Mouse (Mus musculus) MEL (cell line): ENCODE data around the gene Lmntd1.

Experiments used
- ELF1 ChIP-seq: IDR thresholded peaks from 2 replicates; pipeline ENCODE4 v1.6.1; 2014; ENCODE audit warnings: low read depth, mild to moderate bottlenecking, inconsistent platforms, low read length, improper control_type of control experiment, moderate library complexity
- EP300 ChIP-seq, 2 experiments: IDR thresholded peaks; 2 replicates each; pipeline ENCODE4 v1.6.1; 2011; ENCODE audit warnings: improper control_type of control experiment in 2 of 2, low read length in 2 of 2, low read depth in 1 of 2, mild to moderate bottlenecking in 1 of 2
- MAX ChIP-seq: IDR thresholded peaks from 2 replicates; pipeline ENCODE4 v1.6.1; 2011; ENCODE audit warnings: low read length, improper control_type of control experiment
- MEF2A ChIP-seq: IDR thresholded peaks from 2 replicates; pipeline ENCODE4 v1.6.1; 2014; ENCODE audit warnings: low read depth, mild to moderate bottlenecking, inconsistent platforms, low read length, improper control_type of control experiment; ENCODE audit not compliant: poor library complexity, insufficient replicate concordance, severe bottlenecking; ENCODE audit errors: extremely low read depth
- POLR2A ChIP-seq, 2 experiments: IDR thresholded peaks; 2 replicates each; pipeline ENCODE4 v1.6.1; 2011 to 2012; ENCODE audit warnings: low read length in 2 of 2, mild to moderate bottlenecking in 2 of 2, control low read depth in 1 of 2, improper control_type of control experiment in 1 of 2, low read depth in 1 of 2, moderate library complexity in 1 of 2; ENCODE audit not compliant: control insufficient read depth in 1 of 2, insufficient read depth in 1 of 2, poor library complexity in 1 of 2
- RCOR1 ChIP-seq: IDR thresholded peaks from 2 replicates; pipeline ENCODE4 v1.6.1; 2012; ENCODE audit warnings: low read depth, mild to moderate bottlenecking, inconsistent platforms, low read length, improper control_type of control experiment
- SIN3A ChIP-seq: IDR thresholded peaks from 2 replicates; pipeline ENCODE4 v1.6.1; 2012; ENCODE audit warnings: low read length, improper control_type of control experiment, inconsistent platforms
- TAL1 ChIP-seq: IDR thresholded peaks from 2 replicates; pipeline ENCODE4 v1.6.1; 2012; ENCODE audit warnings: mild to moderate bottlenecking, inconsistent platforms, low read length, moderate library complexity, mixed read lengths
- TCF12 ChIP-seq: IDR thresholded peaks from 2 replicates; pipeline ENCODE4 v1.6.1; 2014; ENCODE audit warnings: low read depth, mild to moderate bottlenecking, inconsistent platforms, low read length, improper control_type of control experiment, moderate library complexity
- USF1 ChIP-seq: IDR thresholded peaks from 2 replicates; pipeline ENCODE4 v1.6.1; 2014; ENCODE audit warnings: low read depth, mild to moderate bottlenecking, inconsistent platforms, low read length, improper control_type of control experiment, moderate library complexity
- ZC3H11A ChIP-seq: IDR thresholded peaks from 2 replicates; pipeline ENCODE4 v1.6.1; 2012; ENCODE audit warnings: low read depth, mild to moderate bottlenecking, inconsistent platforms, low read length, improper control_type of control experiment

DNA sequence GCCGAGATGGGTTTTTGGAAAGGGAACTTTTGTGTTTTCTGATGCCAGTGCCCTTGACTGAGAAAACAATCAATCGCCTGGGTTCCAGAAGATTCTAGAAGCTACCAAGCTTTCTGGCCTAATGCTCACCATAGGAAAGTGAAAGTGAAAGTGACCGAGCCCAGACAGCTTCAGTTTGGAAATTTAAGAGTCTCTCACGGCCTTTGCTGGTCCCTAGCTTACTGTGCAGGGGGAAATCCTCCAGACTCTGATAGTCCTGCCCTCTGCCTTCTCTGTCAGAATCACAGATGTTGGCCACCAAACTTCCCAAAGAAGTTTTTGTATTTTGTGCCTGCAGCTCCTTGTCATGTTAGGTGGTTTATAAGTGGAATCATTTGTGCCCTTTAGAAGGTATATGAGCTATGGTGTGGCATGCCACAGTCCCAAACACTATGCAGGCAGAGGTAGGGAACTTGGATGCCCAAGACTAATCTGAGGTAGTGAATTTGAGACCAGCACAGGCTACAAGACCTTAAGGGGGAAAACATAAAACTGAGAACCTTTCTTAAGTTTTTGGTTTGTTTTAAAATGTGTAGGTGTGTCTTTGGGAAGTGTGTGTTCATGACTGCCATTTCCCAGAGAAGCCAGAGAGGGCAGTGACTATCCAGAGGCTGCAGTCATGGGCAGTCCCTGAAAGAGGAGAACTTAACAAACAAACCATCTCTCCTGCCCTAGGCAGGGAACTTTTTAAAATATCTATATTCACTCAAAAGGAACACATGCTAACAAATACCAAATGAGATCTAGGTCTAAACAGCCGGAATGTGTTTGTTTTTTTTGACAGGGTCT, 2.5 kb upstream of the Lmntd1 start:
- TF ChIP-seq MEF2A (no peak), EP300 (IDR thresholded peaks at IDR 0.05; ENCODE audit: low read depth in 1 of 2, low read length in 2 of 2) (no peak), MAX (no peak), SIN3A (no peak), TAL1 (no peak), ELF1 (no peak), ZC3H11A (no peak), USF1 (no peak), POLR2A (IDR thresholded peaks at IDR 0.05; ENCODE audit: control insufficient read depth in 1 of 2, insufficient read depth in 1 of 2, low read depth in 1 of 2, low read length in 2 of 2, poor library complexity in 1 of 2) (no peak), RCOR1 (no peak), TCF12 (no peak)
